Mouse (Mus musculus): ENCODE measurements around the gene Gm21693. TPM values are rescaled to one million over a fixed set of nuclear protein-coding genes. Genes with fewer than 3 reads are reported as not detected.
"Not testable (repeated sequence)": the region's sequence is repeated elsewhere in the genome, so short reads cannot be mapped to it uniquely, and the experiment has no call there.

Gene Gm21693
- total RNA-seq (2021): not detected

DNA sequence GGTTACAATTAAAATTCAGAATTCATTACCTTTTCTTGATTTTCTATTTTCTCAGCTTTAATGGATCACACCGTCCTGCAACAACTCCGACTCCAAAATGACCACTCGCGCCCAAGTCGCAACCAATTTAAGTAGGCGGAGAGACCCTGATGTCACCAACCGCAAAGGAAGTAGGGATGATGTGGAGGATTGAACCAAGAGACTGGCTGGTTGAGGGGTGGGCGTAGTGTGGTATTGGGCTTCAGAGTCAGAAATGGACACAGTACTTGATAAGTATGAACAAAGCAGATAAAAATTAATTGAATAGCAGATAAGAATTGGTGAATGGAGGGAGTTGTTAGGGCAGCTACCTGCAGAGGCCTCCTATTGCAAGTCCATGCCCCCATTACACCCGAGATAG, at the start of gene Gm21693:
Gene Gm21693 (minus strand): TSS at position 101 of the 400 bp plus-strand sequence.
- intact Hi-C loops (cut with DNase I); DNase-seq (ENCODE audit: low spot score): not testable (repeated sequence)

GRCm38 (mm10) chrY:3340661-3341060, 4.5 kb downstream of the Gm21693 start:
- DNase-seq (ENCODE audit: low spot score): peak; percentile 34
- intact Hi-C loops (cut with DNase I): not testable (repeated sequence)

DNA sequence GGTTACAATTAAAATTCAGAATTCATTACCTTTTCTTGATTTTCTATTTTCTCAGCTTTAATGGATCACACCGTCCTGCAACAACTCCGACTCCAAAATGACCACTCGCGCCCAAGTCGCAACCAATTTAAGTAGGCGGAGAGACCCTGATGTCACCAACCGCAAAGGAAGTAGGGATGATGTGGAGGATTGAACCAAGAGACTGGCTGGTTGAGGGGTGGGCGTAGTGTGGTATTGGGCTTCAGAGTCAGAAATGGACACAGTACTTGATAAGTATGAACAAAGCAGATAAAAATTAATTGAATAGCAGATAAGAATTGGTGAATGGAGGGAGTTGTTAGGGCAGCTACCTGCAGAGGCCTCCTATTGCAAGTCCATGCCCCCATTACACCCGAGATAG, 38.8 kb downstream of the Gm21693 start, which contains the start of gene Gm21677:
Gene Gm21677 (minus strand): TSS at position 101 of the 400 bp plus-strand sequence.
- intact Hi-C loops (cut with DNase I); DNase-seq (ENCODE audit: low spot score): not testable (repeated sequence)

Other genes with a start within 250 kb of the Gm21693 start
- gene Gm21677, start 38.9 kb downstream of the Gm21693 start, total RNA-seq (2021): not detected
- gene Gm21704, start 64.8 kb upstream of the Gm21693 start, total RNA-seq (2021): not detected
- gene Gm21708, start 64.8 kb upstream of the Gm21693 start, total RNA-seq (2021): not detected